Mouse (Mus musculus) spleen, postnatal 36 days (tissue): ENCODE measurements around the gene Atp6v1e2.

Source experiments
- DNase-seq, 2 experiments: peaks; one replicate each; pipeline ENCODE4 v3.0.0; 2022; ENCODE audit warnings: low spot score in 2 of 2, mixed read lengths in 1 of 2

Gene Atp6v1e2

DNA sequence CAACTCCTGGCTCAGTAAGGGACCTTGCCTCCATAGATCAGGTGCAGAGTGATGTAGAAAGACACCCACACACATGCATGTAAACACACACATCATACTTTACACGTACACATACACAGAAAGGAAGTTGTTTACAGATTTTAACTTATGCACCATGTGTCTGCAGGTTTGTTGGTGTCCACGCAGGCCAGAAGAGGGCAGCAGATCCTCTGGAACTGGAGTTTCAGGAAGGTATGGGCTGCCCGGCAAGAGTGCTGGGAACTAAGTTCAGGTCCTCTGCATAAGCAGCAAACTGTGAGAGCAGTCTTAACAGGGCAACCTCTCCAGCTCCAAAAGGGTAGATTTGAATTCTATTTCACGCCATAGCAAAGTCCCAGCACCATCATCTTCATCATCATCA, 32.2 kb downstream of the Atp6v1e2 start:
- DNase-seq: no peak

DNA sequence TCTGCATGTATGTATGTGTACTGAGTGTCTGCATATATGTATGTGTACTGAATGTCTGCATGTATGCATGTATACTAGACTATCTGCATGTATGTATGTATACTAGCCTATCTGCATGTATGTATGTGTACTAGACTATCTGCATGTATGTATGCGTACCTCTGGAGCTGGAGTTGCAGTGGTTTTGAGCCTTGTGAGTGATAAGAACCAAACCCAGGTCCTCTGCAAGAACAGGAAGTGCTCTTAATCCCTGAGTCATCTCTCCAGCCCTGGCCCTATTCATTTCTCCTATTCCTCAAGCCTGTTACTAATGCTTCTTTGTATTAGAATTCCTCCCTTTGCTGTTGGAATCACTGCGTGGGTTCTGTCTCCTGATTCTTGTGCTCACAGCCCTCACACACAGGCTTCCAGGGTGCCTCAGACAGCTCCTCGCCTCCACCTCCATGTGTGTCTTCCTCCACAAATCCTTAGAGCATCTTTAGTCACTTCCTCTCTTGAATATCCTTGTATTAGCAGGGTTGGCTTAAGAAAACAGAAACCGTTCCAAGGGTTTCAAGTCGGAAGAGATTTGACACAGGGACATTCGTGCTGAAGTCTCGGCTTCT, 34.6 kb downstream of the Atp6v1e2 start:
- DNase-seq: no peak

DNA sequence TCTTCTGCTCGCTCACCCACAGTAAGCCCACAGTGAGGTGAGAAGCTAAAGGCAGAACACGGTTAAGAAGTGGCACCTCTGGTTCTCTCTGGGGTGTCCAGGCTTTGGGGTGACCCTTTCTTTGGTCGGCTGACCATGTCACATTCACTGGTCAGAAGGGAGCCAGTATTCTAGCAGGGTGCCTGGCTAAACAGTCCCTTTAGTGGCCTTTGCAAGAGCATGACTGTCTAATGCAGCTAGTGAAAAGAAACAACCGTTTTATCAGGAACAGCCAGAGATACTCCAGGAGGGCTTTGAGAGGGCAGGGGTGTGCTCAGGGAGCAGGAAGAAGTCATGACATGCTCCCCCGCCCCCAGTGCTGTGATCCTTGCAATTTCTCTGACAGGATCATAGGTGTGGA, 36.4 kb downstream of the Atp6v1e2 start:
- no peak for DNase-seq

DNA sequence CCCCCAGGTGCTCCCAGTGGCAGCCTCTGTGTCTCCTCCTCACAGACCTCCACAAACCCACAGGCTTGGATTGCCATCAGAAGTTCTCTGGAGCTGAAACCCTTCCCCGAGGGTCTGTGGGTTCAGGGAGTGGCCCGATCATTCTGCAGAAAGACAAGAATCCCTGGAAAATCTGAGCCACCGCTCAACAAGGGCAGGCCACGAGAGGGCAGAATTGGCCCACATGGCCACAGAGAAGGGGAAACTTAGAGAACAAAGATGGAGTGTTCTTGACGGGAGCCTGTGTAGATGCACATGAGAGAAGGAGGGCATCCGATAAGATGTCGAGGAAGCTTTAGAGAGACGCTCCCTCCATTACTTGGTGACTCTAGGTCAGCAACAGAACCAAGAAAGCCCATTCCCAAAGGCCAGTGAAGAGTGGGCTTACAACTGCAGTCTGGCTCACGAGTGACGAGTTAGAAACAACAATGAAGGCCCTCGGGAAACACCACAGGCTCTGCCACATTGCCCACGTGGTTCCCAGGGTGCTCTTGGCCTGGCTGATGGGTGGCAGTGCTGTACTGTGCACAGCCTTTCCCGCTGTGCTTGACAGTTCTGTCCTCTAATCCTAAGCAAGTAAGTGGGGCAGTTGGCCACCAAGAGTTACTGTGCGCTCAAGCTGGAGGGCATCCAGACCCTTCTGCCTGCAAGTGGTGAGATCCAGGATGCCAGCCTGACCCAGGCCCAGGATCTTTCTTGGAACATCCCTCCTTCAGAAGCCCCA, 37.8 kb downstream of the Atp6v1e2 start:
- no peak for DNase-seq

- DNase-seq: no peak
These were observed 39.4 kb downstream of the Atp6v1e2 start for GRCm38 (mm10) chr17:86908316-86908715.

DNA sequence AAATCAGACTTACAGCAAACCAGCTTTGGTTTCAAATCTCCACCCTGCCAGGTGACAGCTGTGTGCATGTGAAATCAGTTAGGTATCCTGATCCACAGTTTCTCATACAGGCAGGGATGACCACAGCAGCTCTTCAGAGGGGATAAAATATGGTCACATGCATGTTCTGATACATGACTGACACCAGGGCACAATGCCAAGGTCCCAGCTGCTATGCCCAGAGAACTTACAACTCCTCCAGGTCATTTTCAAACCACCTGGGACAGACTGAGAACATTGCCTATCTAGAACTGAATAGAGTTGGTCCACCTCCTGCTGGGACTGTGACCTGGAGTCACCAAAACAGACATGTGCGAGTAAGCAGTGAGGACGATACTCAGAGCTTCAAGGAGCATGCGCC, 40.6 kb downstream of the Atp6v1e2 start:
- DNase-seq: no peak

DNA sequence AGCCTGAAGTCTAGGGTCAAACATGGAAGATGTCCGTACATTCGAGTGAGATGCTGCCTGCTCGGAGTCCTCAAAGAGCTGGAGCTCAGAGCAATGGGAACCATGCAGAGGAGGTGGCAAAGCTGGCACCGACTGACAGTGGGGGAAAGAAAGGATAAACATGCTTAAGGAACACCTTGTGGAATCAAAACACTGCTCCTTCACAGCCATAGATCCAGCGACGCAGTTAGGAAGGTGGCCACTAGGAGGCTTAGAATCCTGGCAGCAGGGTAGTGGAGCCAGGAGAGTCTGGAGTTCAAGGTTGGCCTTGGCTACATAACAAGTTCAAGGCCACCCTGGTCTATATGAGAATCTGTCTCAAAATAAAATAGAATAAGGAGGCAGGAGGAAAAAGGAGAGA, 41.1 kb downstream of the Atp6v1e2 start:
- DNase-seq: no peak

DNA sequence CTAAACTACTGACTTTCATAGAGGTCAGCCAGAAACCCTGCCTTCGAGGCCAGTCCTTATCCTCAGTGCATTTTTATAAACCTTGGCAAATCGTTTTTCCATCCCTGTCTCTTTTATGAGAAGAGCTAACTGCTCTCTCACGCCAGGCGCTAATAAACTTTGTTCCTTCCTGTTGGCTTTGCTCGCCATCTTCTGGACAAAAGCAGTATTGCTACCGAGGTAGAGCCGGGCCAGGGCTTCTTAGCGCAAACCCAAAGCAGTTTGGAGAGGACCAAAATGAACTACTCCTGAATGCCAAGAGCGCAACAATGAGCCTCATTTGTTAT, 41.6 kb downstream of the Atp6v1e2 start:
- DNase-seq: peak; percentile 41 to 43

GRCm38 (mm10) chr17:86905297-86906135, 42.2 kb downstream of the Atp6v1e2 start:
- DNase-seq: no peak

DNA sequence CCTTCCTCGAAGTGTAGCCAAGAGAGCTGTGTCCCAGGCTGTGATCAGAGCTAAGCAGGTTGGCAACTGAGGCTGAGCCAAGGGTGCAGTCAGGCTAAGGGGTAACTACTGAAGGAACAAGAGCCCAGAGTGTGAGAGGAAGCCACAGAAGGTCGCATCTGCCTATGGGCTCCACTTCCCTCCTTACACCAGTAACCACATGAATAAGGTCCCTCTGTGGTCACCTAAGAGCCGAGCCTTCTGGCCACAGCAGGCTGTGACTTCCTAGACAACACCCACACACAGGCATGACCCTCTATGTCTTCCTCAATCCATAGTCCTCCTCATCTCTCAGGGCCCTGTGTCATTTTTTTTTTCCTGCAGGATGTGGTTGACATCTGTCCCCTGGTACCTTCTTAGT, 43.5 kb downstream of the Atp6v1e2 start:
- no peak for DNase-seq

GRCm38 (mm10) chr17:86903596-86903995, 44.1 kb downstream of the Atp6v1e2 start:
- DNase-seq: peak in 1 of 2 experiments; percentile 22

DNA sequence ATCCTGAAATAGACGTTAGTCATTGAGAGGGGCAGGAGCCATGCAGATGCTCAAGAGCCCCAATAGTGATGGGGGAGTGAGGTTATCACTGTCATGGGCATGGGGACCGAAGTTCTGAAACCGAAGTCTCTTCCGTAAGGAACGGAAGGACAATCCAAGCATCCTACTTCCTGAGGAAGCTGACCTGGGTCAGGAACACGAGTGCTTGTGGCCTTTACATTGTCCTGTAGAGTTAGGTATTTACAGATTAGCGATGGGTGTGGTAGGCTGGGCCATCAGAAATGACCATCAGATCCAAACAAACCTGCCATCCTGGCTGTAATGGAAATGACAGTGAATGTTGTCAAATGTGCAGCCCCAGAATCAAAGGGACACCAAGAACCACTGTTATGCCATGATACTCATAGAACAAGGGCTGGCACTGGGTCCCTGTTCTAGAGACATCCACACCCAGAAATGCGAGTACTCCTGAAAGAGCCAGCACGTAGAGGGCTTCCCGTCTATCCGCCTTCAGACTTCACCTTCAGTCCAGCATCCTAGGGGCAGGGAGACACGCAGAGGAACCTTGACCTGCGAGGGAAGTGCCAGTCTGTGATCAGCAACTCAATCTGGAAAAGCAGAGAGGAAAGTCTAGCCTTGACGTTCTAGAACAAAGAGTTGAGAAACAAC, 45.2 kb downstream of the Atp6v1e2 start:
- DNase-seq: no peak

- DNase-seq: no peak
These were observed 47.1 kb downstream of the Atp6v1e2 start for GRCm38 (mm10) chr17:86900564-86900963.

- DNase-seq: no peak
These were observed 47.9 kb downstream of the Atp6v1e2 start for GRCm38 (mm10) chr17:86899821-86900220.

- DNase-seq: no peak
These were observed 50.1 kb downstream of the Atp6v1e2 start for GRCm38 (mm10) chr17:86897486-86898165.

GRCm38 (mm10) chr17:86895191-86895590, 52.5 kb downstream of the Atp6v1e2 start:
- DNase-seq: no peak
